Mouse (Mus musculus) spleen, postnatal 4 days (tissue): ENCODE data around the gene Cmss1.

Experiments used
- DNase-seq, 2 experiments: peaks; one replicate each; pipeline ENCODE4 v3.0.0; 2022; ENCODE audit warnings: low spot score in 2 of 2

Cmss1 gene

GRCm38 (mm10) chr16:57473415-57474085, 133.1 kb downstream of the Cmss1 start:
- no peak for DNase-seq

GRCm38 (mm10) chr16:57471071-57471470, 135.6 kb downstream of the Cmss1 start:
- no peak for DNase-seq

GRCm38 (mm10) chr16:57470286-57470830, 136.3 kb downstream of the Cmss1 start:
- no peak for DNase-seq

- no peak for DNase-seq
Measured at GRCm38 (mm10) chr16:57469869-57470268, 136.8 kb downstream of the Cmss1 start.

- no peak for DNase-seq
Measured at GRCm38 (mm10) chr16:57469301-57469700, 137.4 kb downstream of the Cmss1 start.

- DNase-seq = no peak
Measured at GRCm38 (mm10) chr16:57465386-57465913, 141.2 kb downstream of the Cmss1 start.

GRCm38 (mm10) chr16:57456003-57456402, 150.7 kb downstream of the Cmss1 start:
- no peak for DNase-seq

GRCm38 (mm10) chr16:57455573-57455972, 151.1 kb downstream of the Cmss1 start:
- DNase-seq = no peak

GRCm38 (mm10) chr16:57454106-57454763, 152.4 kb downstream of the Cmss1 start:
- DNase-seq = no peak

GRCm38 (mm10) chr16:57453009-57453408, 153.7 kb downstream of the Cmss1 start:
- DNase-seq = no peak

GRCm38 (mm10) chr16:57445096-57446094, 161.3 kb downstream of the Cmss1 start:
- no peak for DNase-seq

- no peak for DNase-seq
Measured at GRCm38 (mm10) chr16:57440706-57441437, 165.8 kb downstream of the Cmss1 start.

GRCm38 (mm10) chr16:57439206-57439605, 167.5 kb downstream of the Cmss1 start:
- no peak for DNase-seq

- DNase-seq = no peak
Measured at GRCm38 (mm10) chr16:57438288-57438685, 168.4 kb downstream of the Cmss1 start.

GRCm38 (mm10) chr16:57437523-57438287, 169.0 kb downstream of the Cmss1 start:
- DNase-seq = no peak

- no peak for DNase-seq
Measured at GRCm38 (mm10) chr16:57434640-57435039, 172.0 kb downstream of the Cmss1 start.

GRCm38 (mm10) chr16:57433671-57434070, 173.0 kb downstream of the Cmss1 start:
- DNase-seq = no peak

GRCm38 (mm10) chr16:57433173-57433572, 173.5 kb downstream of the Cmss1 start:
- DNase-seq = no peak

- DNase-seq = no peak
Measured at GRCm38 (mm10) chr16:57431294-57431693, 175.4 kb downstream of the Cmss1 start.

GRCm38 (mm10) chr16:57428977-57429376, 177.7 kb downstream of the Cmss1 start:
- DNase-seq = no peak
